Mouse (Mus musculus): ENCODE data around the gene C2cd2. TPM values are rescaled to one million over a fixed set of nuclear protein-coding genes. Genes with fewer than 3 reads are reported as not detected.
"Not testable (repeated sequence)": the region's sequence is repeated elsewhere in the genome, so short reads cannot be mapped to it uniquely, and the experiment has no call there.

The C2cd2 gene
- polyA plus RNA-seq (2012; rRNA removed), result 5.1 and 7.9 TPM in 2 replicates

- TF ChIP-seq CTCF (IDR thresholded peaks at IDR 0.05; ENCODE audit: extremely low read depth, insufficient read length, insufficient replicate concordance, low read depth, low read length) (peak; percentile 5; the same call in 1 of the 2 replicates), POLR2A (IDR thresholded peaks at IDR 0.05; ENCODE audit: low read depth, low read length) (peak; percentile 87)
- Histone ChIP-seq H3K27ac (ENCODE audit: insufficient read depth, low read depth, low read length) (peak within 1 kb of the TSS; percentile 96), H3K4me1 (ENCODE audit: control insufficient read depth, insufficient read depth, insufficient read length, low read length) (peaks cover 2% of the 10 kb centered on the region), H3K4me3 (ENCODE audit: low read depth, low read length) (peak within 1 kb of the TSS; percentile 94), H3K27me3 (ENCODE audit: control insufficient read depth, insufficient read depth, low read length) (no peaks in the 10 kb centered on the region), H3K36me3 (ENCODE audit: control insufficient read depth, insufficient read depth, low read length) (0 out of 2 replicates have a peak, but pooled peaks cover 1% of the 10 kb centered on the region)
- WGBS, result under 1% methylated on average over 78 of the region's 78 CpGs
Measured at GRCm38 (mm10) chr16:97962151-97962948, at the start of gene C2cd2, which contains the start of gene Zbtb21. TSS of gene C2cd2 (minus strand) at chr16:97962598. TSS of gene Zbtb21 (minus strand) at chr16:97962622.

GRCm38 (mm10) chr16:97997383-97997731, 35.0 kb upstream of the C2cd2 start:
- H3K27ac ChIP-seq (ENCODE audit: insufficient read depth, low read depth, low read length); H3K4me1 ChIP-seq (ENCODE audit: control insufficient read depth, insufficient read depth, insufficient read length, low read length); H3K27me3 ChIP-seq (ENCODE audit: control insufficient read depth, insufficient read depth, low read length); H3K36me3 ChIP-seq (ENCODE audit: control insufficient read depth, insufficient read depth, low read length): not testable (repeated sequence)
- 0% methylated on average over 8 of the region's 8 CpGs for WGBS
- H3K4me3 ChIP-seq (ENCODE audit: low read depth, low read length), result peak overlapping the region; percentile 69

- Histone ChIP-seq H3K4me3 (ENCODE audit: low read depth, low read length) (peak within 1 kb of the TSS; percentile 69), H3K27ac (ENCODE audit: insufficient read depth, low read depth, low read length) (peak within 1 kb of the TSS; percentile 96), H3K27me3 (ENCODE audit: control insufficient read depth, insufficient read depth, low read length) (no peaks in the 10 kb centered on the region), H3K36me3 (ENCODE audit: control insufficient read depth, insufficient read depth, low read length) (peaks cover 3% of the 10 kb centered on the region; the same call in 1 of the 2 replicates), H3K4me1 (ENCODE audit: control insufficient read depth, insufficient read depth, insufficient read length, low read length) (peaks cover 2% of the 10 kb centered on the region; the same call in 1 of the 2 replicates)
- WGBS, result under 1% methylated on average over 22 of the region's 22 CpGs
- TF ChIP-seq POLR2A (IDR thresholded peaks at IDR 0.05; ENCODE audit: low read depth, low read length) (no peak), CTCF (IDR thresholded peaks at IDR 0.05; ENCODE audit: extremely low read depth, insufficient read length, insufficient replicate concordance, low read depth, low read length) (no peak)
Measured at GRCm38 (mm10) chr16:97996616-97997382, 34.4 kb upstream of the C2cd2 start, which contains the start of gene B230307C23Rik. TSS of gene B230307C23Rik (plus strand) at chr16:97997315.

GRCm38 (mm10) chr16:97995849-97996615, 33.6 kb upstream of the C2cd2 start:
- Histone ChIP-seq H3K36me3 (ENCODE audit: control insufficient read depth, insufficient read depth, low read length) (peaks cover 3% of the 10 kb centered on the region; the same call in 1 of the 2 replicates), H3K27me3 (ENCODE audit: control insufficient read depth, insufficient read depth, low read length) (no peaks in the 10 kb centered on the region), H3K27ac (ENCODE audit: insufficient read depth, low read depth, low read length) (peak overlapping the region; percentile 96), H3K4me1 (ENCODE audit: control insufficient read depth, insufficient read depth, insufficient read length, low read length) (peaks cover 2% of the 10 kb centered on the region; the same call in 1 of the 2 replicates), H3K4me3 (ENCODE audit: low read depth, low read length) (peak overlapping the region; percentile 69; the same call in 1 of the 2 replicates)
- WGBS, result 0% methylated on average over 1 of the region's 1 CpGs
- TF ChIP-seq CTCF (IDR thresholded peaks at IDR 0.05; ENCODE audit: extremely low read depth, insufficient read length, insufficient replicate concordance, low read depth, low read length) (no peak), POLR2A (IDR thresholded peaks at IDR 0.05; ENCODE audit: low read depth, low read length) (no peak)

- 79% methylated on average over 3 of the region's 3 CpGs for WGBS
Measured at GRCm38 (mm10) chr16:97992477-97992876, 30.1 kb upstream of the C2cd2 start.

GRCm38 (mm10) chr16:97991517-97991916, 29.1 kb upstream of the C2cd2 start:
- 86% methylated on average over 2 of the region's 2 CpGs for WGBS
- H3K27ac ChIP-seq (ENCODE audit: insufficient read depth, low read depth, low read length), result no peak overlapping the region

More at GRCm38 (mm10) chr16:97992477-97992876, 30.1 kb upstream of the C2cd2 start:
- H3K36me3 ChIP-seq (ENCODE audit: control insufficient read depth, insufficient read depth, low read length); H3K4me1 ChIP-seq (ENCODE audit: control insufficient read depth, insufficient read depth, insufficient read length, low read length); H3K4me3 ChIP-seq (ENCODE audit: low read depth, low read length); H3K27ac ChIP-seq (ENCODE audit: insufficient read depth, low read depth, low read length); H3K27me3 ChIP-seq (ENCODE audit: control insufficient read depth, insufficient read depth, low read length): not testable (repeated sequence)

More at GRCm38 (mm10) chr16:97991517-97991916, 29.1 kb upstream of the C2cd2 start:
- H3K36me3 ChIP-seq (ENCODE audit: control insufficient read depth, insufficient read depth, low read length), result no peaks in the 10 kb centered on the region
- H3K27me3 ChIP-seq (ENCODE audit: control insufficient read depth, insufficient read depth, low read length), result no peaks in the 10 kb centered on the region
- H3K4me3 ChIP-seq (ENCODE audit: low read depth, low read length), result no peak overlapping the region
- TF ChIP-seq POLR2A (IDR thresholded peaks at IDR 0.05; ENCODE audit: low read depth, low read length), result no peak
- no peak for TF ChIP-seq CTCF (IDR thresholded peaks at IDR 0.05; ENCODE audit: extremely low read depth, insufficient read length, insufficient replicate concordance, low read depth, low read length)
- peaks cover 2% of the 10 kb centered on the region; the same call in 1 of the 2 replicates for H3K4me1 ChIP-seq (ENCODE audit: control insufficient read depth, insufficient read depth, insufficient read length, low read length)
